Mouse (Mus musculus) forebrain, embryonic 11.5 days (tissue): ENCODE data around the gene Olfr1496. TPM values are rescaled to one million over a fixed set of nuclear protein-coding genes. Genes with fewer than 3 reads are reported as not detected.
"Not testable (repeated sequence)": the region's sequence is repeated elsewhere in the genome, so short reads cannot be mapped to it uniquely, and the experiment has no call there.

Source experiments
- ATAC-seq: fragments of 200-750 bp; cut with Nextera tagmentation; replicated peaks from 2 replicates; pipeline ENCODE4 v1.8.0; 2017; ENCODE audit warnings: moderate TSS enrichment; ENCODE audit not compliant: low FRiP score
- DNase-seq: peaks from one replicate; pipeline ENCODE4 v3.0.0-alpha.2; 2017; ENCODE audit warnings: low spot score
- H3K27ac ChIP-seq: fragments of 300-500 bp; sonication (generic); 2 replicates; pipeline ENCODE4 v1.5.1; 2014; ENCODE audit warnings: low read depth, low read length
- H3K27me3 ChIP-seq: fragments of 300-500 bp; sonication (generic); 2 replicates; pipeline ENCODE4 v1.6.1; 2014; ENCODE audit warnings: mild to moderate bottlenecking, low read length, mixed read lengths; ENCODE audit not compliant: control insufficient read depth, insufficient read depth
- H3K36me3 ChIP-seq: fragments of 300-500 bp; sonication (generic); 2 replicates; pipeline ENCODE4 v1.6.1; 2014; ENCODE audit warnings: mild to moderate bottlenecking, low read length, moderate library complexity, mixed read lengths; ENCODE audit not compliant: control insufficient read depth, insufficient read depth
- H3K4me1 ChIP-seq: fragments of 300-500 bp; sonication (generic); replicated peaks from 2 replicates; pipeline ENCODE4 v1.6.1; 2014; ENCODE audit warnings: low read length, mixed read lengths; ENCODE audit not compliant: control insufficient read depth, insufficient read depth
- H3K4me2 ChIP-seq: fragments of 300-500 bp; sonication (generic); 2 replicates; pipeline ENCODE4 v1.6.1; 2014; ENCODE audit warnings: low read depth, mild to moderate bottlenecking, low read length, moderate library complexity, mixed read lengths; ENCODE audit not compliant: severe bottlenecking
- H3K4me3 ChIP-seq: fragments of 300-500 bp; sonication (generic); 2 replicates; pipeline ENCODE4 v1.5.1; 2014; ENCODE audit warnings: low read depth, low read length
- H3K9ac ChIP-seq: fragments of 300-500 bp; sonication (generic); 2 replicates; pipeline ENCODE4 v1.6.1; 2014; ENCODE audit warnings: low read length
- H3K9me3 ChIP-seq: fragments of 300-500 bp; sonication (generic); 2 replicates; pipeline ENCODE4 v1.6.1; 2016; ENCODE audit warnings: low read length, mixed read lengths; ENCODE audit not compliant: control insufficient read depth
- WGBS: fragments of 180-500 bp; shearing (Covaris S2); extraction: QIAGEN DNeasy Blood & Tissue Kit; methylation state at CpG from one replicate; pipeline ENCODE4 v1.1.7; 2014; 5-methylcytosine and 5-hydroxymethylcytosine counted together
- polyA plus RNA-seq: library from polyadenylated mRNA; unstranded; fragments of >200 nt; fragmentation: Nextera tagmentation; extraction: Ambion mirVana; gene quantifications from 2 replicates; pipeline ENCODE4 v1.2.1, GENCODE M21; 2014

Olfr1496 gene
- not detected in 2 replicates for polyA plus RNA-seq

DNA sequence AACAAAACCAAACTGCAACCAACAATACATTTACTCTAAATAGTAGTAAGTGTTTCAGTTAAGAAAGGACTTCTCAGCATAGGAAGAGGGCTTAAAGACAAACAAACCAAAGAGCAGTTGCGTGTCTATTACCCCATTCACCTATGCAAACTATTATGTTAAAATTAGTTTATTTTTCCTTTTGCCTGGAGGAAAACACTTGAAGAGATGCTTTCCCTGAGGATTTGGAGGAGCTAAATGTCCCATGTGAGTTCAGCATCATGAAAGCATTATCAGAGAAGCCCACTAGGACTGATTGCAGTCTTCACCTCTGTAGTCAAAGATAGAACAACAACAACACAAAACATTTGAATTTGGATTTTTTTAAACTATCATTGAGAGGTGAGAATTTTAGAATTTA, at the start of gene Olfr1496:
TSS of gene Olfr1496 (plus strand) at position 301 of the 400 bp plus-strand sequence.
- Histone ChIP-seq H3K4me3 (no peak within 1 kb of the TSS), H3K4me2 (no peak within 1 kb of the TSS), H3K36me3 (no peaks in the 10 kb centered on the region), H3K27ac (no peak within 1 kb of the TSS), H3K9ac (no peak within 1 kb of the TSS), H3K27me3 (no peaks in the 10 kb centered on the region), H3K4me1 (no peaks in the 10 kb centered on the region), H3K9me3 (no peaks in the 10 kb centered on the region)
- ATAC-seq (no peak), DNase-seq (no peak)
- WGBS, result 80% methylated on average over 1 of the region's 1 CpGs

DNA sequence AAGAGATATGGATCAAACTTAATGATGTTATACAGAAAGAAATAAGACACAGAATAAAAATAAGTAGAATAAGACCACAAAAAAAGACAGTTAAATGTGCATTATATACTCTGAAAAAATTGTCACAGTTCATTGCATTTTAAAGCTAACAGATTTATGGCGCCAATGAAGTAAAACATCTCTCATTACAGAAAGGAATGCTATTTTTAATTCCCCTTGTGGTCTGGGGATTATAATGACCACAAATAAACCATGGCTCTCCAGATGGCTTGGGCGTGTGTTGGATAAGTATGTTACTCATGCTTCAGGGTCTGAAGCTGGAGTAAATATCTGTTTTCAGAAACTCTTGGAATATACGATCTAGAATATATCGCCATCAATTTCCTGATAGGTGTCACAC, 38.2 kb upstream of the Olfr1496 start, which contains the start of gene Olfr1494:
TSS of gene Olfr1494 (plus strand) at position 301 of the 400 bp plus-strand sequence.
- no peak within 1 kb of the TSS for H3K27ac ChIP-seq
- H3K4me2 ChIP-seq, result no peak within 1 kb of the TSS
- no peaks in the 10 kb centered on the region for H3K9me3 ChIP-seq
- no peak within 1 kb of the TSS for H3K4me3 ChIP-seq
- no peaks in the 10 kb centered on the region for H3K27me3 ChIP-seq
- H3K36me3 ChIP-seq, result no peaks in the 10 kb centered on the region
- H3K4me1 ChIP-seq, result no peaks in the 10 kb centered on the region
- ATAC-seq (no peak), DNase-seq (no peak)
- no peak within 1 kb of the TSS for H3K9ac ChIP-seq
- 90% methylated on average over 4 of the region's 4 CpGs for WGBS

DNA sequence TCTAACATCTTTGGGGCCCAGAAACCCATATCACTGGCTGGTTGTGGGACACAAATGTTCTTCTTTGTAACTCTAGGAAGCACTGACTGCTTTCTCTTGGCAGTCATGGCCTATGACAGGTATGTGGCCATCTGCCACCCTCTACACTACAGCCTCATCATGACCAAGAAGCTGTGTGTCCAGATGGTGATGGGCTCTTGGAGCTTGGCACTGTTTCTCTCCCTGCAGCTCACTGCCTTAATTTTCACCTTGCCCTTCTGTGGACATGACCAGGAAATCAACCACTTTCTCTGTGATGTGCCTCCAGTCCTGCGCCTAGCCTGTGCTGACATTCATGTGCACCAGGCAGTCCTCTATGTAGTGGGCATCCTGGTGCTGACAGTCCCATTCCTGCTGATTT, 28.3 kb upstream of the Olfr1496 start:
- Histone ChIP-seq H3K4me2 (no peak overlapping the region), H3K9ac (no peak overlapping the region), H3K4me1 (no peaks in the 10 kb centered on the region), H3K9me3 (no peaks in the 10 kb centered on the region), H3K36me3 (no peaks in the 10 kb centered on the region), H3K4me3 (no peak overlapping the region), H3K27me3 (no peaks in the 10 kb centered on the region), H3K27ac (no peak overlapping the region)
- DNase-seq (no peak), ATAC-seq (no peak)
- 80% methylated on average over 1 of the region's 1 CpGs for WGBS

DNA sequence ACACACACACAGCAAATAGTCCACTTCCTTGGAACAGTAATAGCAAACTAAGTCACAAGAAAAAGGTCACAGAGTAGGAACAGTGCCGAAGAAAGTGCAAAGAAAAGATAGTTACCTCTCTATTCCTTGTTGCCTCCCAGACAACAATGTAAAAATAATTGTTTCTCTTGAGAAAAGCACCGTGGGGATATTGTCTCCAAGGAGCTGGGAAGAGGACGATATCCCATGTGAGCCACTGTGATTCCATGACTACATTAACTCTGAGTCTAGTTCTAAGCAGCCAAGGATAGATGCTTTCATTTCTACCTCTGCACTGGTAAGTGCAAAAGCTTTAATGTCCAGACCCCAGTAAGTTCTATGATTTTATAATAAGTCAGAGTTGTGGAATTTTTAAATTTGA, 13.4 kb upstream of the Olfr1496 start, which contains the start of gene Olfr1495:
TSS of gene Olfr1495 (plus strand) at position 301 of the 400 bp plus-strand sequence.
- DNase-seq, result no peak
- H3K36me3 ChIP-seq, result no peaks in the 10 kb centered on the region
- H3K27me3 ChIP-seq, result no peaks in the 10 kb centered on the region
- no peak within 1 kb of the TSS for H3K9ac ChIP-seq
- H3K9me3 ChIP-seq, result no peaks in the 10 kb centered on the region
- WGBS, result 89% methylated on average over 3 of the region's 3 CpGs
- no peak within 1 kb of the TSS for H3K4me3 ChIP-seq
- H3K4me2 ChIP-seq, result no peak within 1 kb of the TSS
- H3K4me1 ChIP-seq, result no peaks in the 10 kb centered on the region
- H3K27ac ChIP-seq, result no peak within 1 kb of the TSS
- no peak for ATAC-seq

DNA sequence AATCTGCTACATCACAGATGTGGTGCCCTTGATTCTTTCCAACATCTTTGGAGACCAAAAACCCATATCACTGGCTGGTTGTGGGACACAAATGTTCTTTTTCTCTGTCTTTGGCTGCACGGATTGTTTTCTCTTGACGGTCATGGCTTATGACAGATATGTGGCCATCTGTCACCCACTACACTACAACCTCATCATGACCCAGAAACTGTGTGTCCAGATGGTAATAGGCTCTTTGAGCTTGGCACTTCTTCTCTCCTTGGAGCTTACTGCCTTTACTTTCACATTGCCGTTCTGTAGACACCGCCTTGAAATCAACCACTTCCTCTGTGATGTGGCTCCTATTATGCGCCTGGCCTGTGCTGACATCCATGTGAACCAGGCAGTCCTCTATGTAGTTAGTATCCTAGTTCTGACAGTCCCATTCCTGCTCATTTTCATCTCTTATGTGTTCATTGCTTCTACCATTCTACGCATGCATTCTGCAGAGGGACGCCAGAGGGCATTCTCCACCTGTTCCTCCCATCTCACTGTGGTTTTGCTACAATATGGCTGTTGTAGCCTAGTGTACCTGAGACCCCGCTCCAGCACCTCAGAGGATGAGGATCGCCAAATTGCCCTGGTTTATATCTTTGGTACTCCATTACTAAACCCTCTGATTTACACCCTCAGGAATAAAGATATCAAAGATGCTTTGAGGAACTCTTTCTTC, 9.0 kb upstream of the Olfr1496 start:
- H3K4me1 ChIP-seq, result no peaks in the 10 kb centered on the region
- no peak overlapping the region for H3K27ac ChIP-seq
- no peaks in the 10 kb centered on the region for H3K36me3 ChIP-seq
- 91% methylated on average over 9 of the region's 9 CpGs for WGBS
- no peak for ATAC-seq
- H3K9me3 ChIP-seq, result no peaks in the 10 kb centered on the region
- H3K9ac ChIP-seq, result no peak overlapping the region
- H3K4me3 ChIP-seq, result no peak overlapping the region
- no peaks in the 10 kb centered on the region for H3K27me3 ChIP-seq
- H3K4me2 ChIP-seq, result no peak overlapping the region
- no peak for DNase-seq

DNA sequence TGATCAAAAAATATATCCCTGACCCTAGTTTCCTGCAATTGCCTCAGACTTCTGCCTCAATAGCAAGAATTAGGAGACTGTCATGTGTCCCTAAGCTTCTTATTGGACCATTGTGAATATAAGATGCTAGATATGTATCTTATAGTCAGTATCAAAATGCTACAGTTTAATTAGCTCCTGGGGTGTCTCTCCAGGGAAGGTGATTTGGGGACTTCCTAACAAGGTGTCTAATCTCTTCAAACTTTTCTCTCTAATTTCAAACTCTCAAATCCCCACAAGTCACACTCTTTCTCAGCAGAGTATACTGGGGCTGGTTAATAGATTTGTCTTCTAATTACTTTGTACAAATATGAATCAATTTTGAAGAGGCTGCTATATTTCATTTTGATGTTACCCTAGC, 20.4 kb downstream of the Olfr1496 start, which contains the start of gene Olfr1497:
TSS of gene Olfr1497 (minus strand) at position 101 of the 400 bp plus-strand sequence.
- no peak within 1 kb of the TSS for H3K27ac ChIP-seq
- H3K4me2 ChIP-seq, result no peak within 1 kb of the TSS
- no peak for ATAC-seq
- H3K4me3 ChIP-seq, result no peak within 1 kb of the TSS
- H3K27me3 ChIP-seq, result no peaks in the 10 kb centered on the region
- no peak within 1 kb of the TSS for H3K9ac ChIP-seq
- no peak for DNase-seq
- H3K4me1 ChIP-seq, result no peaks in the 10 kb centered on the region
- no peaks in the 10 kb centered on the region for H3K9me3 ChIP-seq
- H3K36me3 ChIP-seq, result no peaks in the 10 kb centered on the region

DNA sequence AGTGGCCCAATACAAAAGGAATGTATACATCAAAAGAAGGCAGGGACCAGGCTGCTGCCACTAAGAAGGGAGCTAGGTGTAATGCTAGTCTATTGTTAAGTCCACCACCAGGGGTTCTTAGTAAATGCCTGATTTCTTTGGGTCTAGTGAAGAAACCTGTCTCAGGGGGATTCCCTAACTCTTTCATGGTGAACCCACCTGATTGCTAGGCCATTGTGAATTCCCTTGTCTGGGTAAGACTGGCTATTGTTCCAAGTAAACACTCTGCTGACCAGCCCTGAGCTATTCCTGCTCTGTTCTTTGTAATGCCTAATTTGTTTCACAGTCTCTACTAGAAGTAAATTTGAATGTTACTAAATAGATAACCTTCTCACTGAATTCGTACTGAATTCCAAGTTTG, 27.8 kb downstream of the Olfr1496 start:
- H3K4me2 ChIP-seq, ATAC-seq, H3K4me3 ChIP-seq, H3K27ac ChIP-seq, H3K4me1 ChIP-seq, H3K36me3 ChIP-seq, H3K27me3 ChIP-seq, H3K9me3 ChIP-seq, DNase-seq, H3K9ac ChIP-seq: not testable (repeated sequence)
- WGBS, result 69% methylated on average over 1 of the region's 1 CpGs

DNA sequence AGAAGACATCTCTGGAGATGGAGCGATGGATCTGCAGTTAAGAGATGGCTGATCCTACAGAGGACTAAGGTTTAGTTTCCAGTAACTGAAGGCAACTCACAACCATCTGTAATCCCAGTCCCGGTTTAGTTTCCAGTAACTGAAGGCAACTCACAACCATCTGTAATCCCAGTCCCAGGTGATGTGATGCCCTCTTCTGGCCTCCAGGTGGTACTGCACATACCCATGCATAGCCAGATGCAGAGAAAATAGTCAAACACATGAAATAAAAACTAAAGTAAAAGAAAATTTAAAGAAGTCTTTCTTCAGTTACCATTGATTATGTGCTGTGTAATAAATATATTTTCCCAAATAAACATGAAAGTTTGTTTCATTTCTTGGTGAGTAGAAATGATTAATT, 35.1 kb downstream of the Olfr1496 start:
- ATAC-seq (no peak), DNase-seq (no peak)
- H3K27me3 ChIP-seq, result no peaks in the 10 kb centered on the region
- WGBS, result 61% methylated on average over 2 of the region's 2 CpGs
- H3K4me1 ChIP-seq, result no peaks in the 10 kb centered on the region
- H3K4me3 ChIP-seq, result no peak overlapping the region
- H3K9me3 ChIP-seq, result no peaks in the 10 kb centered on the region
- H3K36me3 ChIP-seq, result no peaks in the 10 kb centered on the region
- no peak overlapping the region for H3K4me2 ChIP-seq
- H3K9ac ChIP-seq, result no peak overlapping the region
- H3K27ac ChIP-seq, result no peak overlapping the region

DNA sequence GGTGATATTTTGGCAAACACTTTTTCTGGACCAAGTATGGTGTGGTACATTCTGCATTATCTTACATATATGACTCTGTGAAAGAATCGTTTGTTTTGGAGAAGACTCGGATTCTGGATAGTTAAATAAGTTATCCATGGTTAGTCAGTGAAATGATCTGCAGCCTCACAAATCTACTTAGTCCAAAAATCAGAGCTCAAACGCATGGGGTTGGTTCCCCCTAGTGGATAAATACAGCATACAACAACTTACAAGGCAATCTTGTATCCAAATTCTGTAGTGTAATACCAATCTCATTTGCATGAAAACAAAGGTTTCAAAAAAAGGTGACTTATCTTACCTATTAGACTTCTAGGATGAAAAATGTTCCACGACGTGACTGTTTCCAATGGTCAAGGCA, 41.1 kb downstream of the Olfr1496 start:
- no peaks in the 10 kb centered on the region for H3K36me3 ChIP-seq
- no peak for DNase-seq
- H3K4me3 ChIP-seq, result no peak overlapping the region
- no peak overlapping the region for H3K27ac ChIP-seq
- no peaks in the 10 kb centered on the region for H3K4me1 ChIP-seq
- no peaks in the 10 kb centered on the region for H3K9me3 ChIP-seq
- ATAC-seq, result no peak
- H3K9ac ChIP-seq, result no peak overlapping the region
- no peaks in the 10 kb centered on the region for H3K27me3 ChIP-seq
- no peak overlapping the region for H3K4me2 ChIP-seq
- 31% methylated on average over 5 of the region's 5 CpGs for WGBS
